Mouse (Mus musculus): ENCODE results near the gene Rnf208.

Gene Rnf208

GRCm38 (mm10) chr2:25278928-25279882, 37.1 kb downstream of the Rnf208 start:
- DNase-seq (ENCODE audit: low spot score in 2 of 2): peak; percentile 66 to 86

DNA sequence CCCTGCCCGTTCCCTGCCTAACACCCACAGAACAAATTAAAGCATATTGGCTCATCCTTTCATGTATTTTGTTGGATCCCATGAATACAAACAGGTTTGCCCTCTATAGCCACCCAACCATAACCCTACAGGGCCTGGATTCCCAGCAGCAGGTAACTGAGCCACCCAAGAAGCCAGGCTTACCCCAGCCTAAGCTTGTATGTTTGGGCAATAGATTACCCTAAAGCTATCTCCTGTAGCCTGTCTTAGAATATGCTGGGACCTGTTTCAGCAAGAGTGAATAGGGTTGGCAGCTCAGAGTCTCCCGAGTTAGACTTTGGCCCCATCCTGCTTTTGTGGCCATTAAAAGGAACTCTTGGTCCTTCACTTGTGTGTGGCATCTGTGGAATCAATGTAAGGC, 43.5 kb downstream of the Rnf208 start:
- no peak for DNase-seq (ENCODE audit: low spot score in 2 of 2)

DNA sequence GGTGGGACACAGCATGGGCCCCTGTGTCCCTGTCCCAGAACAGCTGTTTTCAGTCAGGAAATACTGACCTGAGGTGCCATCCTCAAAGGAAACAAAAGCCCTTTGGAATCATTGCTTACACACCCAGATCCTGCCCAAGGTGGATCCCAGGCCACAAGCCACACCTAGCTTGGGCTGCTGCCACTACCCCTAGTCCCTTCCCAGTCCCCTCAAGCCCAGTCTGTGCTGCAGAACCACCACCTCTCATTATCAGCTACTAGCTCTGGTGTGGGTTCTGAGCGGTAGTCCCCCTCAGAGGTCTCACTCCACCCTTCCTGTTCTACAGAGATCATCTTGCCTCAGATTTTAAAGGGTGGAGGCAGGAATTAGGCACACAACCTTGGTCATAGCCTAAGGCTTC, 44.3 kb downstream of the Rnf208 start:
- DNase-seq (ENCODE audit: low spot score in 2 of 2): no peak

GRCm38 (mm10) chr2:25286837-25287636, 45.0 kb downstream of the Rnf208 start:
- no peak for DNase-seq (ENCODE audit: low spot score in 2 of 2)

DNA sequence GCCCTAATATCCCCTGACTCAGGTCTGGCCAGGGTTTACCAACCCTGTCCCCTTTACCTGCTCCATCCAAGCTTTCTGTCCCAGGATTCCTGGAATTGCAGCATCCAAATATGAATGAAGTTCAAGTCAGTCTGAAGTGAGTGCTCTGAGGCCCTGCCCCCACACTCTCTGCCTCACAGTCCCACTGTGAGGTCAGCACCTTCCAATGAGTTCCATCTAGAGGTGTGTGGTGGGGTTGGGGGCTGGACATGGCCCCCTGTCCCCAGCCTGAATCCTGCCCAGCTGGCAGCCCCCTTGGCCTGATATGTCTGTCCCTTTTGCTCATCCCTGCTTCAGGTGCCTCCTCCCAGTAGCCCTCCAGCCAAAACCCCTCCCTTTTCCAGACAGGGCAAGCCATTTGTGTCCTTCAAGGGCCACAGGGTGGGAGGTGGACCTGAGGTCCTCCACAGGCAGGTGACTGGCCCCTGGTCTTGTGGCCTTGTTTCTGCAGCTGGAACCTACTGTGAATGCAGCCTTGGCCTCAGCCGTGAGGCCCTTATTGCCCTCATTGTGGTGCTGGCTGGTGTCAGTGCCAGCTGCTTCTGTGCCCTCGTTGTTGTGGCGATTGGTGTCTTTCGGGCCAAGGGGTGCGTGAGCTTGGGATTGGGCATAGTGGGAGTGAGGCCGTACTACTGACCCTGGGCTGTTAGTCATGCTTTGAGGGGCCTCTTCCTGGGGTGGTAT, 46.0 kb downstream of the Rnf208 start, which contains the start of gene Tmem210:
Gene Tmem210, plus strand, starts transcription at position 219 of the 723 bp plus-strand sequence.
- no peak for DNase-seq (ENCODE audit: low spot score in 2 of 2)

- no peak for DNase-seq (ENCODE audit: low spot score in 2 of 2)
Measured at GRCm38 (mm10) chr2:25288734-25289345, 46.8 kb downstream of the Rnf208 start.

DNA sequence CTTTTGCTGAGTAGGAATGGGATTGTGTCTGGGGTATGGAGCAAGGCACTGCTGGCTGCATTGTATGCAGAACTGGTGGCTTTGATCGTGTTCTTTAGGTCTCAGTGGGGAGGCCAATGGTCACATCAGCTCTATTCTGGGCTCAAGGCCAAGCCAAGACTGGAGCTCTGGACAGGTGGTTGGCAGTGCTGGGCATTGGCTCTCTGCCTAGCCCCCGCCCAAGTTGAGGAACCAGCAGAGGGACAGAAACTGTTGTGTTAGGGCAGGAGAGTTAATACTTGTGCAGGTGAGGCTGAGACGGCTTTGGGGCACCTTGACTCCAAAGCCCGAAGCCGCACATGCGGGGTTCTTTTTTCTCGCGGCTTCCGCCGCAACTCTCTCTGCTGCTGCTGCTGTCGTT, 47.6 kb downstream of the Rnf208 start, which contains the start of gene Lrrc26:
Gene Lrrc26, plus strand, starts transcription at position 265 of the 400 bp plus-strand sequence.
- DNase-seq (ENCODE audit: low spot score in 2 of 2): no peak

DNA sequence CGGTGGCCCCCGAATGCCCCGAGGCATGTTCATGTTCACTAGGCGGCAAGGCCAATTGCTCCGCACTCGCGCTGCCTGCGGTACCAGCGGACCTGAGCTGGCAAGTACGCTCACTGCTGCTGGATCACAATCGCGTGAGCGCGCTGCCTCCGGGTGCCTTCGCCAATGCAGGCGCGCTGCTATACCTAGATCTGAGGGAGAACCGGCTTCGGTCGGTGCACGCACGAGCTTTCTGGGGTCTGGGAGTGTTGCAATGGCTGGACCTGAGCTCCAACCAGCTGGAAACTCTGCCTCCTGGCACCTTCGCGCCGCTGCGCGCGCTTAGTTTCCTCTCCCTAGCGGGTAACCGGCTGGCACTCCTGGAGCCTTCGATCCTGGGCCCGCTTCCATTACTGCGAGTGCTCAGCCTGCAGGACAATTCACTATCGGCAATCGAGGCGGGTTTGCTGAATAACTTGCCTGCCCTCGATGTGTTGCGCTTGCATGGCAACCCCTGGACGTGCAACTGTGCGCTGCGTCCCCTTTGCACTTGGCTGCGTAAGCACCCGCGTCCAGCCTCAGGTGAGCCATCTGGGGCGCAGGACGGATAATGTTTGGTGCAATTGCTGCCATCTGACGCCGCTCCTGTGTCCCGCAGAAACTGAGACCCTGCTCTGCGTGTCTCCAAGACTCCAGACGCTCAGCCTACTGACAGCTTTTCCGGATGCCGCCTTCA, 48.2 kb downstream of the Rnf208 start:
- no peak for DNase-seq (ENCODE audit: low spot score in 2 of 2)

DNA sequence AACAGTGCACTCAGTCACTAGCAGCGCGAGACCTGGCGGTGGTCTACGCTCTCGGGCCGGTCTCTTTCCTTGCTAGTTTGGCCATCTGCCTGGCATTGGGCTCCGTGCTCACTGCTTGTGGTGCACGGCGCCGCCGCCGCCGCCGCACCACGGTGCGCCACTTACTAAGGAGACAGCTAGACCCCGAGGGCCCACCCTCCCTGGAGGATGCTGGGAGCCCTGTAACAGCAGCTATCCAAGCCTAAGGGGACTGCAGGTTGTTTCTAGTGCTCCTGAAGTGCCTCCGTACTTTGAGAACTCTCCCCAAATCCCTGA, 48.7 kb downstream of the Rnf208 start:
- DNase-seq (ENCODE audit: low spot score in 2 of 2): no peak

- DNase-seq (ENCODE audit: low spot score in 2 of 2): no peak
Measured at GRCm38 (mm10) chr2:25291184-25292053, 49.4 kb downstream of the Rnf208 start.

DNA sequence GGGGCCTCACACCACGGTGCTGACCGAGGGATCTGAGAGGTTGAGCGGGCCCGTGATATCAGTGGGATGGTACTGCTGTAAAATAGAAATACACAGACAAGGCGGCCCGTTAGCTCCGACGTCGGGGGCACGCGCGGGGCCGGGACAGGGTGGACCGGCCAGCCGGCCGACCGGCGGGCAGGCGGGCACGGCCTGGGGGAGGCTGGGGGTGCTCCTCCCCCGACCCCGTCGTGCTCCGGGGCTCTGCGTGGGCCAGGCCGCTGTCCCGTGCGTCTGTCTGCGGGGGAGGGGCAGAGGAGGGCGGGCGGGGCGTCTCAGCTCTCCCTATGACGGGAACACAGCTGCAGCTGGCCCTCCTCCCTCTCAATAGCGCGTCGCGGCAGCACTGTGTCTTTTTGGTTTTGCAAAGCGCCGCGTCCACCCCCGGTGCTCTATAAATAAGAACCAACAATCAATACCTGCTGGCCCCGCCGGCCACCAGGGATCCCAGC, 50.0 kb downstream of the Rnf208 start:
- DNase-seq (ENCODE audit: low spot score in 2 of 2): no peak

DNA sequence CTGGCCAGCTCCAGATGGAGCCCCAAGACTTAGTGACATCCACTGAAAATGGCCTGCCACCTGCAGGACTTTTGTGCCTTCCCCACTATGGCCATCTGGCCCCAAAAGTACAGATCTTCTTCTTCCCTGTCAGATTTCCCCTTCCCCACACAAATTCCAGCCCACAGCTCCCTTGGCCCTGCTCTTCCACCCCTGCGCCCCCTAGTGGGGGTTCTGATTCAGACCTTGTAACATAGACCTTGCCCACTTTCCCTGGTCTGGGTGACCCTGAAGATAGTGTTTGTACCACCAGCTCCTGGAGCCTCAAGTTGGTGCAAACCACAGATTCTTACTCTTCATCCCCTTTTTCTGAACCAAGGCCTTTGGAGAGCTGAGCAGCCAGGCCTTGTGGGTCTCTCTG, 50.8 kb downstream of the Rnf208 start:
- DNase-seq (ENCODE audit: low spot score in 2 of 2): peak in 1 of 2 experiments; percentile 86

GRCm38 (mm10) chr2:25293706-25294105, 51.7 kb downstream of the Rnf208 start:
- no peak for DNase-seq (ENCODE audit: low spot score in 2 of 2)
